Mouse (Mus musculus): Measurements from ENCODE around the gene Asb11. TPM values are rescaled to one million over a fixed set of nuclear protein-coding genes. Genes with fewer than 3 reads are reported as not detected.

The Asb11 gene
- not detected for polyA plus RNA-seq (2017; shearing (Covaris generic))

GRCm38 (mm10) chrX:164436709-164437108, at the start of gene Asb11:
TSS of gene Asb11 (plus strand) at chrX:164436994.

GRCm38 (mm10) chrX:164419471-164419939, 17.3 kb upstream of the Asb11 start, which contains the start of gene Piga:
TSS of gene Piga (plus strand) at chrX:164419787.

GRCm38 (mm10) chrX:164505709-164506498, 69.1 kb downstream of the Asb11 start, which contains the start of gene Asb9:
TSS of gene Asb9 (plus strand) at chrX:164506327.

Other genes with a start within 250 kb of the Asb11 start
- gene Bmx, start 178.8 kb upstream of the Asb11 start, polyA plus RNA-seq (2017; shearing (Covaris generic)) = not detected
- 0.16 TPM for gene Pir, start 167.6 kb upstream of the Asb11 start, polyA plus RNA-seq (2017; shearing (Covaris generic))
- not detected for gene Vegfd, start 63.6 kb upstream of the Asb11 start, polyA plus RNA-seq (2017; shearing (Covaris generic))
- 13.5 TPM for gene Piga, start 17.2 kb upstream of the Asb11 start, polyA plus RNA-seq (2017; shearing (Covaris generic))
- gene Asb9, start 69.3 kb downstream of the Asb11 start, polyA plus RNA-seq (2017; shearing (Covaris generic)) = not detected

All from inflammation-experienced regulatory T-cells, adult 16 weeks (primary cell).